Mouse (Mus musculus) layer of hippocampus, postnatal 25 days (tissue): ENCODE measurements around the gene Pacsin3. TPM values are rescaled to one million over a fixed set of nuclear protein-coding genes. Genes with fewer than 3 reads are reported as not detected.

Experiments used
- DNase-seq, 2 experiments: peaks; one replicate each; pipeline ENCODE4 v3.0.0; 2022; ENCODE audit warnings: mixed read lengths in 2 of 2, low spot score in 1 of 2; ENCODE audit errors: extremely low spot score in 1 of 2
- total RNA-seq, 2 experiments: library from RNA; stranded (reverse); gene quantifications; 2 replicates each; pipeline ENCODE4 v1.2.3; 2021

Pacsin3 gene
- total RNA-seq, 2 experiments from 2014 or later: 25.9 to 30.6 TPM

GRCm38 (mm10) chr2:91299156-91299555 lies 43.4 kb downstream of the Pacsin3 start:
- no peak for DNase-seq

DNA sequence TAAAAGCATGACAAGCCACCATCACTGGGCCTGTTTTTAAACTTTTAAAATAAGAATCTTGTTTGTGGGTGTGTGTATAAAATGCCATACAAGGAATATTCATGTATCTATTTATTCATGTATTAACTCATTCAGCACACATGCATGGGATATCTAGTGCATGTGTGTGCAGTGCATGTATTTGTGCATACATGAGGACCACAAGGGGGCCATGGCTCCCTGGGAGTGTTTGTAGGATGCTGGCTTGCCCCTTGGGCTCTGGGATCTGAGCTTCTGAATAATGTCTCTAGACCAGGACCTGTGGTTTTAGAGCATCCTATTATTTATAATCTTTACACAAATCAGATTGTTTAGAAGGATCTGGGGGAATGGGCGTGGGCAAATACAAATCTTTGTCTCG lies 45.0 kb downstream of the Pacsin3 start:
- DNase-seq: no peak

- no peak for DNase-seq
Observed at GRCm38 (mm10) chr2:91301836-91302235, 46.1 kb downstream of the Pacsin3 start.

DNA sequence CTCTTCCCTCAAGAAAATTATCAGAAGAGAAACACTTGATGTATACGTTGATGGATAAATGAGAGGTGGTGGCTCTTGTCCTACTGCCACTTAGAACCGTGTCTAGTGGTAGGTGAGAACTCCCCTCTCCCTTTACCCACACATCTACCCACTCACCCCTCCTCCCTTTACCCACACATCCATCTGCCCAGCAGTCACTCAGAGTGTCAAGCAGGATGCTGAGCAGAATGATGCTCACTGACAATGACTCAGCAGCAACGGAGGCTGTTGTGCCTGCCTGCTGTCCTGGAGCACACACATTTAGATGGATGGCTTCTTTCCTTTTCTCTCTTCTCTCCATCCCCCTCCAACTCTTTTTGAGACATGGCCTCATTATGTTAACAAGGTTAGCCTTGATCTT lies 47.1 kb downstream of the Pacsin3 start:
- DNase-seq: no peak

DNA sequence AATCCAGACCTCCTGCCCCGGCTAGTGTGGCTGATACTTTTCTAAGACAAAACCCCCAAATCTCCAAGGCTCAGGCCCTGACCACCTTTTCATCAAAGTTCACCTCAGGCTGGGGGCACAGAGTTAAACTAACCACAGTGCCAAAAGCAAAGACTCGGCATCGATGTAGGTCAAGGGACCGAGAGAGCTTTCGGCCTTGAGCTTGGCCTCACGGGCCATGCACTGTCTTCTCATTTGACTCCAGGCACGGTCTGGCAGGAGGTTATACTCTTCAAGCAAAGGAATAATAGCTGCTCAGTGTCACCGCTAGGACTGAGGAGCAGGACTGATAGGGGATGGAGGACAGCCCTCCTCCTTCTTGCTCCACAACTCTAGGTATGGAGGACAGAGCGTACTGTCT lies 50.2 kb downstream of the Pacsin3 start:
- no peak for DNase-seq

GRCm38 (mm10) chr2:91306589-91306988 lies 50.8 kb downstream of the Pacsin3 start:
- no peak for DNase-seq

GRCm38 (mm10) chr2:91308680-91309079 lies 52.9 kb downstream of the Pacsin3 start:
- DNase-seq: no peak

GRCm38 (mm10) chr2:91309546-91309945 lies 53.8 kb downstream of the Pacsin3 start:
- no peak for DNase-seq

DNA sequence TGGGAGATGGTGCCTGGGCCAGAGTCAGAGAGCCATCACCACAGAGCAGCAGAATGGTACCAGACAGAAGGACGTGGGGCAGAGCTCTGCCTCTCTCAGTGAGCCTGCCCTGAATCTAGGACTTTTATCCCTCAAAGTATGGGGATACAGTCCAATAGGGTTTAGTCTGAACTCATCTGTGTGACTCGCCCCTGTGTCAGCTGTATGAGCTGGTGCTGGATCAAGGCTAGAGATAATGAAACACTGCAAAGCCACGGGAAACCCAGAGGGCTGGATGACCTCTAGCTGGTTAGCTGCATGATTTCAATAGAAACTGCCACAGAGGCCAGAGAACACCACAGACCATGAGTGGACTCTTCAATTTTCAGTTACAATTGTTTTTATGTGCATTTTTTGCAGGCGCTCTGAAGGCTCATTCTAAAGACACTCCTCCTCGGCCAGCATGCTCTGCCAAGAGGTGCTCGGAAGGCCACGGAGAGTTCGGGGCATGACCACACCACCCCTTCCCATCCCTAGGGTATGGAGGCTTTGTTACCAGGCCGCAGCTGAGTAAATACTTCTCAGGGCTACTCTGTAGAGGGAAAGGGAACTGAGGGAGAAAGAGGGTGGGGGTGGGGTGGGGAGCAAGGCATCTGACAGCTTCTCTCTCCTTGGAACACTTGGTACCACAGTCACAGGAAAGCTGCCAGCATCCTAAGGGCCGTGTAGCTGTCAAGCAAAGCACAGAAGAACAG lies 57.0 kb downstream of the Pacsin3 start:
- DNase-seq: no peak

GRCm38 (mm10) chr2:91314184-91314583 lies 58.4 kb downstream of the Pacsin3 start:
- DNase-seq: no peak

Other genes with a start within 250 kb of the Pacsin3 start
- gene Rapsn, start 220.3 kb upstream of the Pacsin3 start, total RNA-seq: under 1 TPM in 1 of 2 experiments, not detected in 1; 0.59 TPM
- gene Psmc3, start 201.9 kb upstream of the Pacsin3 start, total RNA-seq: 100 to 1,000 TPM; 232 to 234 TPM
- 10 to 100 TPM; 23.3 to 31.2 TPM for gene Slc39a13, start 185.5 kb upstream of the Pacsin3 start, total RNA-seq
- gene Spi1, start 173.6 kb upstream of the Pacsin3 start, total RNA-seq: 1 to 10 TPM; 3.6 to 3.8 TPM
- gene Mybpc3, start 137.8 kb upstream of the Pacsin3 start, total RNA-seq: under 1 TPM; 0.20 to 0.23 TPM
- 100 to 1,000 TPM; 203 to 235 TPM for gene Madd, start 72.1 kb upstream of the Pacsin3 start, total RNA-seq
- gene Nr1h3, start 53.1 kb upstream of the Pacsin3 start, total RNA-seq: 1 to 10 TPM; 3.9 to 5.4 TPM
- gene Acp2, start 53.1 kb upstream of the Pacsin3 start, total RNA-seq: 10 to 100 TPM; 52.1 to 55.9 TPM
- gene Ddb2, start 19.0 kb upstream of the Pacsin3 start, total RNA-seq: 10 to 100 TPM in 1 of 2 experiments, 1 to 10 TPM in 1; 8.0 to 10.4 TPM
- gene Arfgap2, start 9.0 kb downstream of the Pacsin3 start, total RNA-seq: 10 to 100 TPM; 68.4 to 77.3 TPM
- gene 1110051M20Rik, start 188.8 kb downstream of the Pacsin3 start, total RNA-seq: 100 to 1,000 TPM; 101 to 108 TPM
- 10 to 100 TPM; 33.3 to 33.8 TPM for gene Lrp4, start 201.6 kb downstream of the Pacsin3 start, total RNA-seq